Mouse (Mus musculus): ENCODE results near the gene Srf.
A peak's percentile ranks its signal among the peaks of the same experiment; 100 is the strongest.
"Not testable (repeated sequence)": the region's sequence is repeated elsewhere in the genome, so short reads cannot be mapped to it uniquely, and the experiment has no call there.

Srf gene

GRCm38 (mm10) chr17:46555673-46556583, at the start of gene Srf:
Gene Srf (minus strand): TSS chr17:46556175.
- peak; percentile 95 for DNase-seq (ENCODE audit: low spot score in 2 of 2)

- no peak for DNase-seq (ENCODE audit: low spot score in 2 of 2)
Observed at GRCm38 (mm10) chr17:46605126-46605525, 49.2 kb upstream of the Srf start.

- no peak for DNase-seq (ENCODE audit: low spot score in 2 of 2)
Observed at GRCm38 (mm10) chr17:46603229-46603628, 47.3 kb upstream of the Srf start.

- DNase-seq (ENCODE audit: low spot score in 2 of 2), result no peak
Observed at GRCm38 (mm10) chr17:46602212-46602611, 46.2 kb upstream of the Srf start.

GRCm38 (mm10) chr17:46600569-46600968, 44.6 kb upstream of the Srf start:
- DNase-seq (ENCODE audit: low spot score in 2 of 2), result no peak

GRCm38 (mm10) chr17:46598963-46599362, 43.0 kb upstream of the Srf start:
- no peak for DNase-seq (ENCODE audit: low spot score in 2 of 2)

- no peak for DNase-seq (ENCODE audit: low spot score in 2 of 2)
Observed at GRCm38 (mm10) chr17:46597956-46598355, 42.0 kb upstream of the Srf start.

- DNase-seq (ENCODE audit: low spot score in 2 of 2), result no peak
Observed at GRCm38 (mm10) chr17:46595336-46595735, 39.4 kb upstream of the Srf start.

- DNase-seq (ENCODE audit: low spot score in 2 of 2), result no peak
Observed at GRCm38 (mm10) chr17:46594606-46595005, 38.6 kb upstream of the Srf start.

- no peak for DNase-seq (ENCODE audit: low spot score in 2 of 2)
Observed at GRCm38 (mm10) chr17:46593124-46593523, 37.1 kb upstream of the Srf start.

GRCm38 (mm10) chr17:46591406-46591805, 35.4 kb upstream of the Srf start:
- DNase-seq (ENCODE audit: low spot score in 2 of 2), result no peak

- no peak for DNase-seq (ENCODE audit: low spot score in 2 of 2)
Observed at GRCm38 (mm10) chr17:46590439-46590838, 34.5 kb upstream of the Srf start.

GRCm38 (mm10) chr17:46589635-46590314, 33.8 kb upstream of the Srf start:
- DNase-seq (ENCODE audit: low spot score in 2 of 2), result no peak

GRCm38 (mm10) chr17:46588913-46589312, 32.9 kb upstream of the Srf start:
- no peak for DNase-seq (ENCODE audit: low spot score in 2 of 2)

GRCm38 (mm10) chr17:46588173-46588572, 32.2 kb upstream of the Srf start:
- DNase-seq (ENCODE audit: low spot score in 2 of 2), result no peak

GRCm38 (mm10) chr17:46586327-46586726, 30.4 kb upstream of the Srf start:
- DNase-seq (ENCODE audit: low spot score in 2 of 2), result no peak

- DNase-seq (ENCODE audit: low spot score in 2 of 2), result no peak
Observed at GRCm38 (mm10) chr17:46578650-46579049, 22.7 kb upstream of the Srf start.

GRCm38 (mm10) chr17:46576070-46576469, 20.1 kb upstream of the Srf start:
- no peak for DNase-seq (ENCODE audit: low spot score in 2 of 2)

- no peak for DNase-seq (ENCODE audit: low spot score in 2 of 2)
Observed at GRCm38 (mm10) chr17:46574535-46574934, 18.6 kb upstream of the Srf start.

- no peak for DNase-seq (ENCODE audit: low spot score in 2 of 2)
Observed at GRCm38 (mm10) chr17:46571005-46571404, 15.0 kb upstream of the Srf start.

- DNase-seq (ENCODE audit: low spot score in 2 of 2), result no peak
Observed at GRCm38 (mm10) chr17:46559146-46559545, 3.2 kb upstream of the Srf start.

- no peak for DNase-seq (ENCODE audit: low spot score in 2 of 2)
Observed at GRCm38 (mm10) chr17:46558151-46558550, 2.2 kb upstream of the Srf start.

- not testable (repeated sequence) for DNase-seq (ENCODE audit: low spot score in 2 of 2)
Observed at GRCm38 (mm10) chr17:46557321-46557720, 1.3 kb upstream of the Srf start.

All from urinary bladder, postnatal 4 days (tissue).